Mouse (Mus musculus): ENCODE measurements around the gene Phf23.

- TF ChIP-seq CTCF (IDR thresholded peaks at IDR 0.05; ENCODE audit: low read depth): no peak
- no peak for TF ChIP-seq EP300 (optimal IDR thresholded peaks at IDR 0.05)
These were observed 4.9 kb downstream of the Phf23 start, which contains the start of gene Dvl2 for GRCm38 (mm10) chr11:70000396-70000898.

All from stomach, postnatal 0 days (tissue).